ENCODE assay signal across 13 mouse cellular contexts in the genomic region with DNA sequence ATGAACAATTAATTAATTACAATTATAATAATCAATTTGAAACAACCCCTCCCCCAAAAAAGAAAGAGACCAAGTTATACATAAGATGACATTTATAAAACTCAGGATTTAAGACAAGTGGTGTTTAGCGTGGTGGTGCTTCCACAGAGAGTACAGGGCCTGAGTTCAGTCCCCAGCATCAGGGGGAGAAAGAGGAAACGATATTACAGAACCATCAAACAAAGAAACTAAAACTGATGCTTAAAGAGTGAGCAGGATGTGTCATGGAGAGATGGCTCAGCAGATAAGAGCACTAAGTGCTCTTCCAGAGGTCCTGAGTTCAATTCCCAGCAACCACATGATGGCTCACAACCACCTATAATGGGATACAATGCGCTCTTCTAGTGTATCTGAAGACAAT. TPM values are rescaled to one million over a fixed set of nuclear protein-coding genes. Genes with fewer than 3 reads are reported as not detected.
DNase-seq lines count a peak whose midpoint lies in the region; ATAC-seq lines count a peak whose summit lies in the region.
"Had no signal": no experiment of that assay in that cellular context is flagged by ENCODE, and none has a peak within 500 bp of the region (broad histone marks: within the 10 kb centered on the region; RNA-seq: fewer than 3 reads in every experiment).

No protein-coding gene starts in this region.

- H3K9ac ChIP-seq in embryonic facial prominence, embryonic 13.5 days, result no peak overlapping the region
- no peak overlapping the region for H3K9ac ChIP-seq in heart, embryonic 15.5 days
- H3K9ac ChIP-seq: embryonic facial prominence, embryonic 12.5 days; forebrain, embryonic 12.5 days; hindbrain, embryonic 14.5 days had no signal

- no peaks in the 10 kb centered on the region for H3K36me3 ChIP-seq in embryonic facial prominence, embryonic 13.5 days
- H3K36me3 ChIP-seq in embryonic facial prominence, embryonic 10.5 days (replicated peaks), result no peaks in the 10 kb centered on the region
- H3K36me3 ChIP-seq in heart, embryonic 15.5 days, result no peaks in the 10 kb centered on the region
- H3K36me3 ChIP-seq: embryonic facial prominence, embryonic 12.5 days; forebrain, embryonic 12.5 days had no signal

- peak overlapping the region; percentile 86; the same call in 1 of the 2 replicates for H3K27ac ChIP-seq in embryonic facial prominence, embryonic 13.5 days
- H3K27ac ChIP-seq in embryonic facial prominence, embryonic 10.5 days (replicated peaks), result no peak overlapping the region
- no peak overlapping the region for H3K27ac ChIP-seq in heart, embryonic 15.5 days
- H3K27ac ChIP-seq: forebrain, embryonic 12.5 days; hindbrain, embryonic 14.5 days had no signal

- no peak overlapping the region for H3K4me3 ChIP-seq in embryonic facial prominence, embryonic 13.5 days
- H3K4me3 ChIP-seq in embryonic facial prominence, embryonic 10.5 days, result no peak overlapping the region
- H3K4me3 ChIP-seq in heart, embryonic 15.5 days, result no peak overlapping the region
- H3K4me3 ChIP-seq: embryonic facial prominence, embryonic 12.5 days; erythroblast, embryonic 14.5 days; forebrain, embryonic 12.5 days had no signal

- H3K27me3 ChIP-seq in embryonic facial prominence, embryonic 13.5 days, result no peaks in the 10 kb centered on the region
- no peaks in the 10 kb centered on the region for H3K27me3 ChIP-seq in embryonic facial prominence, embryonic 10.5 days (replicated peaks; ENCODE audit: low read depth, poor library complexity, severe bottlenecking)
- no peaks in the 10 kb centered on the region for H3K27me3 ChIP-seq in heart, embryonic 15.5 days
- H3K27me3 ChIP-seq: embryonic facial prominence, embryonic 12.5 days; forebrain, embryonic 12.5 days had no signal

- no peak overlapping the region for H3K4me2 ChIP-seq in embryonic facial prominence, embryonic 13.5 days
- H3K4me2 ChIP-seq in heart, embryonic 15.5 days, result 0 out of 2 replicates have a peak overlapping the region, but pooled peaks have one; percentile 29
- H3K4me2 ChIP-seq: embryonic facial prominence, embryonic 12.5 days; forebrain, embryonic 12.5 days; heart, embryonic 11.5 days; hindbrain, embryonic 14.5 days had no signal

- peaks cover 9% of the 10 kb centered on the region; the same call in 1 of the 2 replicates for H3K4me1 ChIP-seq in embryonic facial prominence, embryonic 13.5 days
- H3K4me1 ChIP-seq in embryonic facial prominence, embryonic 10.5 days, result peaks cover 6% of the 10 kb centered on the region
- H3K4me1 ChIP-seq in heart, embryonic 15.5 days (replicated peaks), result peaks cover 2% of the 10 kb centered on the region; the same call in 1 of the 2 replicates

- intact Hi-C loops in heart, postnatal 10 days (cut with DNase I), result no loop called here
- intact Hi-C loops in left cerebral cortex, postnatal 4 days (cut with DNase I), result no loop called here

- WGBS in embryonic facial prominence, embryonic 13.5 days, result 76% methylated on average over 3 of the region's 3 CpGs
- WGBS in embryonic facial prominence, embryonic 10.5 days, result 70% methylated on average over 3 of the region's 3 CpGs
- 72% methylated on average over 3 of the region's 3 CpGs for WGBS in heart, embryonic 15.5 days

- ATAC-seq in embryonic facial prominence, embryonic 13.5 days (ENCODE audit: insufficient number of reproducible peaks, insufficient read depth, low FRiP score, low TSS enrichment, low read depth), result no peak
- ATAC-seq in heart, embryonic 15.5 days (replicated peaks; ENCODE audit: insufficient number of reproducible peaks, insufficient read depth, low FRiP score, low read depth), result no peak
- ATAC-seq in megakaryocyte progenitor cell, adult 5-6 weeks (replicated peaks; ENCODE audit: poor library complexity), result peak; percentile 48; the same call in 1 of the 2 replicates
- ATAC-seq: CD4-positive, CD25-positive, alpha-beta regulatory T cell, adult 4 months; inflammation-experienced regulatory T-cells, adult 6 months had no signal

- DNase-seq in embryonic facial prominence, embryonic 10.5 days (ENCODE audit: low spot score), result no peak
- no peak for DNase-seq in heart, postnatal 10 days
- DNase-seq in left cerebral cortex, postnatal 4 days, result no peak

- H3K9me3 ChIP-seq in embryonic facial prominence, embryonic 13.5 days, result no peaks in the 10 kb centered on the region
- H3K9me3 ChIP-seq in embryonic facial prominence, embryonic 10.5 days, result no peaks in the 10 kb centered on the region
- no peaks in the 10 kb centered on the region for H3K9me3 ChIP-seq in heart, embryonic 15.5 days (replicated peaks)
- H3K9me3 ChIP-seq: embryonic facial prominence, embryonic 12.5 days; forebrain, embryonic 12.5 days had no signal

RNA-seq across cellular contexts. Expression of gene Pgrmc1, which starts 45.3 kb away (rescaled TPM):
- 368 and 407 TPM in 2 replicates for polyA plus RNA-seq in embryonic facial prominence, embryonic 13.5 days (2015; fragmentation: Nextera tagmentation; extraction: Ambion mirVana)
- polyA plus RNA-seq in embryonic facial prominence, embryonic 10.5 days (2016; fragmentation: Nextera tagmentation; extraction: Ambion mirVana), result 328 and 337 TPM in 2 replicates
- 112 and 135 TPM in 2 replicates for polyA plus RNA-seq in heart, embryonic 15.5 days (2015; fragmentation: Nextera tagmentation; extraction: Ambion mirVana)
- total RNA-seq in heart, postnatal 10 days (2021), result 10 to 100 TPM; 39.5 TPM
- 59.4 and 69.0 TPM in 2 replicates for total RNA-seq in megakaryocyte progenitor cell, adult 5-6 weeks (2015)
- total RNA-seq in megakaryocyte progenitor cell, adult 5-6 weeks (2017), result 64.1 and 64.6 TPM in 2 replicates
- 100 to 1,000 TPM; 273 to 292 TPM for total RNA-seq in left cerebral cortex, postnatal 4 days (2021)
